Mouse (Mus musculus): ENCODE data around the gene Scn1b. TPM values are rescaled to one million over a fixed set of nuclear protein-coding genes. Genes with fewer than 3 reads are reported as not detected.

The Scn1b gene
- total RNA-seq (2023; ENCODE audit: inconsistent age), result 0.58 to 1.4 TPM (median 0.89 TPM) in 4 replicates

DNA sequence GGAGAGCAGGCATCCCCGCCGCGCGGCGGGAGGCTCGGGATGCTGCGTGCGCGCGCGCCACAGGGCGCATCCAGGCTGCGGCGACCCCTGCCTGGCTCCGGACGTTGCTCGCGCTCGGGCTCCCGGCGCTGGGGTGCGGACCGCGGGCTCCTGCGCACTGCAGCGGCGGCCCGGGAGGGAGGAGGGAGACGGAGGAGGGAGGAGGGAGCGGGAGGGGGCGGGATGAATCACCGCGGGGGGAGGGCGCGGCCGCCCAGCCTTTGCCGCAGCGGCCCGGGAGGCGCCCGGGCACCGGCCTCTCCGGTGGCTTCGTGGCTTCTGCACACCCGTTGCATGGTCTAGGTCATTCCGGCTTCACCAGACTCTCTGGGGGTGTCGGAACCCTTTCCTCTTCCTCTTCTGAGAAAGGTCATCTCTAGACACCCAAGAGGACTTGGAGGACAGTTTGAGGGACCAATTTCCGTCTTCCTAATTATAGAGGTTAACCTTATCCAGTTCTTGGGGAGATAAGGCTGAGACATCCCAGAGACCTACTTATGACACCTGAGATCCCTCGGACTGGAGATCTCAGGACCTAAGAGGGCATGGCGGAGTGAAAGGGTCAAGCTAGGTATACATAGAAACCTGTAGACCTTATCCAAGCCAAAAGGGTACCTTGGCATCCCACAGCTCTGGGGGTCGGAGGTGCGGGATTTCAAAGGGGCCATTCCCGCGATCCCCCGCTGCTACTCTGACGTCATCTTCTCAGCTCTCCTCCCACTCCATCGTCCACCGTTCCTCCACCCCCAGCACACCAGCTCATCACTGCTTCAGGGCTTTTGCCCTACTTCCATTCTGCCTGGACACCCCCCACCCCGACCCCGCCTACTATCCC, at the start of gene Scn1b:
TSS of gene Scn1b (minus strand) at position 153 of the 874 bp plus-strand sequence.

DNA sequence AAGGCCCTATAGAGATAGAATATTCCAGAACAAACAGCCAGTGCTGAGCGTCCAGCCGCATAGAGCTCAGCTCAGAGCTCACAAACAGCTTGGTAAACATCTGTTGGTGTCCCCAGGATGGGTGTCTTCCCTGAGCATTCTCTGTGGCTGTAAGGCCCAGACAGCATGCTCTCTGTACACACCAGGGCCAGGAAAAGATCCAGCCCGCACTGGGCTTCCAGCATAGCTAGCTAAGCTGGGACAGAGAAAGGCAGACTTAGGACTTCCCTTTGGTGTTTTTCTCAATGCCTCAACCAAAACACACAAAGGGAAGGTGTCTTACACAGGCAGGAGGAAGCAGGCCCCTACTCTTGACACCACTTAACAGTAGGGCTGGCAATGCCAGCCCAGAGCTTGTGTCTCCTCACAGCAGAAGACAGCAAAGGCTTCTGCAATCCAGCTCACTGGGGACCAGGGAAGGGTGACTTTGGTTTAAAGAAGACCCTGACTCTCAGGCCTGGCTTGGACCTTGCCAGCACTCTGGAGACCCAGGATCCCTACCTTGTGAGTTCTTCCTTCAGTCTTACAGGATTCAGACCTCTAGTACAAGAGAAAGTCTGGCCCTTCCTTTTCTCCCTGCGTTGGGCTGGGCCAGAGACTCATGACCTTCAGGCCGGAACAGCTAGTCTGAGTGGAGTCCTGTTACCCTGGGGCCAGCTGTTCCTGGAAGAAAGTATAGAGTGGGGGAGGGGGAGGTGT, 28.7 kb upstream of the Scn1b start, which contains the start of gene Gramd1a:
TSS of gene Gramd1a (minus strand) at position 601 of the 738 bp plus-strand sequence.

DNA sequence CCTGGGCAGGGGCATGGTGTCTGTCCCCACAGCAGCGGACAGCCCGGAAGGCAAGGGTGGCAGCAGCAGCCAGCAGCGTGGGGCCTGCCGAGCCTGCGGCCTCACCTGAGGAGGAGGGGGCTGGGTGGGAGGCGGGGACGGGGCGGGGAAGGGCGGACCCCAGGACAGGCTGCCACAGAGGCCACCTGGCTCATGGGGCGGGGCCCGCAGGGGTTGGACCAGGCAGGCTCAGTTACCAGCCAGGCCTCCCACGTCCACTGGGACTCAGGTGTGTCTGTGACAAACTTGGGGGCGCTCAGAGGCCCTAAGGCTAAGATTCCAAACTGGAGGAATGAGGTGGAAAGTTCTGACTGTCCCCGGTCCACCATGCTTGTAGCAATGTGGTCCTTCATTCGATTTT, 11.6 kb downstream of the Scn1b start, which contains the start of gene Hpn:
TSS of gene Hpn (minus strand) at position 109 of the 400 bp plus-strand sequence.

DNA sequence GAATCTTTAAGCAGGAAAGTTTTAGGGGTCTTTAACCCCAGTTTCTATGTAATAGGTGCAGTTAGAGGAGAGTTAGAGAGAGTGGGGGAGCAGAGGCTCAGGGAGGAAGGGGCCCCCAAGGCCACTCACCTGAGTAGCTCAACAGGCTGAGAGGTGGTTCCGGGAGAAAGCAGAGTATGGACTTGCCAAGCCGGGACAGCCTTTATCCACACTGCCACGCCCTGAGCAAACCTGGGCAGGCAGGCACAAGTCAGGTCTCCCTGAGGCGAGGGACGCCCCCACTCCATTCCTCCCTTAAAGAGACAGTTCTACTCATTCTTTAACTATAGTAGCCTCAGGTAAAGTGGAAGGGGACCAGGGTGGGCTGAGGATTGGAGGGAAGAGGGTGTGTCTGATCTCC, 50.3 kb downstream of the Scn1b start, which contains the start of gene Fxyd3:
TSS of gene Fxyd3 (minus strand) at position 213 of the 400 bp plus-strand sequence.

Other genes with a start within 250 kb of the Scn1b start
- gene Cd22, start 246.7 kb downstream of the Scn1b start, total RNA-seq (2023; ENCODE audit: inconsistent age), result 1,045 to 1,202 TPM (median 1,120 TPM) in 4 replicates
- 0.21 to 0.26 TPM in 2 of 4 replicates, not detected in the others for gene Mag, start 212.1 kb downstream of the Scn1b start, total RNA-seq (2023; ENCODE audit: inconsistent age)
- not detected in 4 replicates for gene Hamp2, start 202.3 kb downstream of the Scn1b start, total RNA-seq (2023; ENCODE audit: inconsistent age)
- not detected in 4 replicates for gene Hamp, start 183.0 kb downstream of the Scn1b start, total RNA-seq (2023; ENCODE audit: inconsistent age)
- 124 to 171 TPM (median 156 TPM) in 4 replicates for gene Usf2, start 170.2 kb downstream of the Scn1b start, total RNA-seq (2023; ENCODE audit: inconsistent age)
- gene Lsr, start 153.5 kb downstream of the Scn1b start, total RNA-seq (2023; ENCODE audit: inconsistent age), result 1.6 to 2.2 TPM (median 1.9 TPM) in 4 replicates
- gene Fam187b, start 153.2 kb downstream of the Scn1b start, total RNA-seq (2023; ENCODE audit: inconsistent age), result 0.35 TPM in 1 of 4 replicates, not detected in the others
- gene Fxyd5, start 84.5 kb downstream of the Scn1b start, total RNA-seq (2023; ENCODE audit: inconsistent age), result 102 to 124 TPM (median 116 TPM) in 4 replicates
- gene Fxyd7, start 75.5 kb downstream of the Scn1b start, total RNA-seq (2023; ENCODE audit: inconsistent age), result not detected in 4 replicates
- not detected in 4 replicates for gene Fxyd1, start 69.8 kb downstream of the Scn1b start, total RNA-seq (2023; ENCODE audit: inconsistent age)
- not detected in 4 replicates for gene Lgi4, start 67.7 kb downstream of the Scn1b start, total RNA-seq (2023; ENCODE audit: inconsistent age)
- not detected in 4 replicates for gene Fxyd3, start 50.3 kb downstream of the Scn1b start, total RNA-seq (2023; ENCODE audit: inconsistent age)
- gene Hpn, start 11.7 kb downstream of the Scn1b start, total RNA-seq (2023; ENCODE audit: inconsistent age), result 0.51 to 2.1 TPM in 2 of 4 replicates, not detected in the others
- 241 to 263 TPM (median 254 TPM) in 4 replicates for gene Gramd1a, start 28.9 kb upstream of the Scn1b start, total RNA-seq (2023; ENCODE audit: inconsistent age)
- not detected in 4 replicates for gene Scgb2b2, start 163.5 kb upstream of the Scn1b start, total RNA-seq (2023; ENCODE audit: inconsistent age)
- gene Scgb1b2, start 164.8 kb upstream of the Scn1b start, total RNA-seq (2023; ENCODE audit: inconsistent age), result not detected in 4 replicates
- gene Scgb2b3, start 235.1 kb upstream of the Scn1b start, total RNA-seq (2023; ENCODE audit: inconsistent age), result not detected in 4 replicates
- not detected in 4 replicates for gene Scgb1b3, start 248.6 kb upstream of the Scn1b start, total RNA-seq (2023; ENCODE audit: inconsistent age)